Mouse (Mus musculus): ENCODE results near the gene Mrtfb. TPM values are rescaled to one million over a fixed set of nuclear protein-coding genes. Genes with fewer than 3 reads are reported as not detected.

Gene Mrtfb
- polyA plus RNA-seq, 1 experiment from 2014 or later = 15.2 TPM

- H3K27me3 ChIP-seq = no peaks in the 10 kb centered on the region
- 0 out of 2 replicates have a peak overlapping the region, but pooled peaks have one; percentile 9 for H3K4me3 ChIP-seq
- H3K36me3 ChIP-seq = no peaks in the 10 kb centered on the region
- no peaks in the 10 kb centered on the region for H3K9me3 ChIP-seq
- peaks cover 18% of the 10 kb centered on the region for H3K4me1 ChIP-seq
- ATAC-seq (ENCODE audit: low FRiP score, low read depth) = no peak
- H3K27ac ChIP-seq (replicated peaks) = peak overlapping the region; percentile 39; the same call in 1 of the 2 replicates
- 0 out of 2 replicates have a peak overlapping the region, but pooled peaks have one; percentile 20 for H3K9ac ChIP-seq (replicated peaks)
- peak overlapping the region; percentile 42; the same call in 1 of the 2 replicates for H3K4me2 ChIP-seq (replicated peaks)
These were observed 102.5 kb downstream of the Mrtfb start for GRCm38 (mm10) chr16:13358741-13359140.

- 72% methylated on average over 9 of the region's 9 CpGs for WGBS
- Histone ChIP-seq H3K27ac (replicated peaks) (no peak overlapping the region), H3K4me3 (no peak overlapping the region), H3K4me2 (replicated peaks) (no peak overlapping the region), H3K36me3 (no peaks in the 10 kb centered on the region), H3K9me3 (no peaks in the 10 kb centered on the region), H3K4me1 (peaks cover 11% of the 10 kb centered on the region), H3K9ac (replicated peaks) (no peak overlapping the region), H3K27me3 (no peaks in the 10 kb centered on the region)
- ATAC-seq (ENCODE audit: low FRiP score, low read depth) = no peak
These were observed 103.2 kb downstream of the Mrtfb start for GRCm38 (mm10) chr16:13359405-13359858.

GRCm38 (mm10) chr16:13360208-13360607, 103.9 kb downstream of the Mrtfb start:
- Histone ChIP-seq H3K4me2 (replicated peaks) (no peak overlapping the region), H3K36me3 (no peaks in the 10 kb centered on the region), H3K27me3 (no peaks in the 10 kb centered on the region), H3K4me1 (peaks cover 11% of the 10 kb centered on the region), H3K9me3 (no peaks in the 10 kb centered on the region), H3K9ac (replicated peaks) (no peak overlapping the region), H3K4me3 (no peak overlapping the region), H3K27ac (replicated peaks) (no peak overlapping the region)
- no peak for ATAC-seq (ENCODE audit: low FRiP score, low read depth)

GRCm38 (mm10) chr16:13360835-13361234, 104.6 kb downstream of the Mrtfb start:
- H3K9me3 ChIP-seq = no peaks in the 10 kb centered on the region
- H3K4me2 ChIP-seq (replicated peaks) = no peak overlapping the region
- peaks cover 11% of the 10 kb centered on the region for H3K4me1 ChIP-seq
- H3K9ac ChIP-seq (replicated peaks) = no peak overlapping the region
- 89% methylated on average over 5 of the region's 5 CpGs for WGBS
- no peak for ATAC-seq (ENCODE audit: low FRiP score, low read depth)
- no peak overlapping the region for H3K27ac ChIP-seq (replicated peaks)
- H3K4me3 ChIP-seq = no peak overlapping the region
- H3K27me3 ChIP-seq = no peaks in the 10 kb centered on the region
- no peaks in the 10 kb centered on the region for H3K36me3 ChIP-seq

GRCm38 (mm10) chr16:13363141-13363540, 106.9 kb downstream of the Mrtfb start:
- peaks cover 18% of the 10 kb centered on the region for H3K4me1 ChIP-seq

GRCm38 (mm10) chr16:13364145-13364544, 107.9 kb downstream of the Mrtfb start:
- 61% methylated on average over 3 of the region's 3 CpGs for WGBS
- H3K4me1 ChIP-seq = peaks cover 12% of the 10 kb centered on the region
- H3K27ac ChIP-seq (replicated peaks) = no peak overlapping the region
- H3K36me3 ChIP-seq = no peaks in the 10 kb centered on the region
- H3K4me2 ChIP-seq (replicated peaks) = no peak overlapping the region
- no peak overlapping the region for H3K4me3 ChIP-seq
- no peak overlapping the region for H3K9ac ChIP-seq (replicated peaks)
- H3K9me3 ChIP-seq = no peaks in the 10 kb centered on the region
- ATAC-seq (ENCODE audit: low FRiP score, low read depth) = no peak
- no peaks in the 10 kb centered on the region for H3K27me3 ChIP-seq

More at GRCm38 (mm10) chr16:13363141-13363540, 106.9 kb downstream of the Mrtfb start:
- no peaks in the 10 kb centered on the region for H3K27me3 ChIP-seq
- no peaks in the 10 kb centered on the region for H3K9me3 ChIP-seq
- no peaks in the 10 kb centered on the region for H3K36me3 ChIP-seq
- no peak overlapping the region for H3K4me2 ChIP-seq (replicated peaks)
- no peak overlapping the region for H3K4me3 ChIP-seq
- 87% methylated on average over 5 of the region's 5 CpGs for WGBS
- H3K9ac ChIP-seq (replicated peaks) = no peak overlapping the region
- no peak overlapping the region for H3K27ac ChIP-seq (replicated peaks)
- ATAC-seq (ENCODE audit: low FRiP score, low read depth) = no peak

GRCm38 (mm10) chr16:13366256-13366655, 110.0 kb downstream of the Mrtfb start:
- WGBS = 77% methylated on average over 1 of the region's 1 CpGs
- Histone ChIP-seq H3K9ac (replicated peaks) (no peak overlapping the region), H3K4me2 (replicated peaks) (no peak overlapping the region), H3K4me3 (no peak overlapping the region), H3K36me3 (no peaks in the 10 kb centered on the region), H3K4me1 (peaks cover 12% of the 10 kb centered on the region), H3K9me3 (no peaks in the 10 kb centered on the region), H3K27ac (replicated peaks) (no peak overlapping the region), H3K27me3 (no peaks in the 10 kb centered on the region)
- ATAC-seq (ENCODE audit: low FRiP score, low read depth) = no peak

GRCm38 (mm10) chr16:13366802-13367465, 110.7 kb downstream of the Mrtfb start:
- Histone ChIP-seq H3K27me3 (no peaks in the 10 kb centered on the region), H3K36me3 (no peaks in the 10 kb centered on the region), H3K4me2 (replicated peaks) (no peak overlapping the region), H3K4me1 (peaks cover 16% of the 10 kb centered on the region), H3K27ac (replicated peaks) (no peak overlapping the region), H3K4me3 (no peak overlapping the region), H3K9ac (replicated peaks) (no peak overlapping the region), H3K9me3 (no peaks in the 10 kb centered on the region)
- no peak for ATAC-seq (ENCODE audit: low FRiP score, low read depth)
- WGBS = 37% methylated on average over 4 of the region's 4 CpGs

GRCm38 (mm10) chr16:13367466-13367856, 111.2 kb downstream of the Mrtfb start:
- ATAC-seq (ENCODE audit: low FRiP score, low read depth) = no peak
- Histone ChIP-seq H3K4me3 (no peak overlapping the region), H3K36me3 (no peaks in the 10 kb centered on the region), H3K4me1 (peaks cover 18% of the 10 kb centered on the region), H3K4me2 (replicated peaks) (no peak overlapping the region), H3K9ac (replicated peaks) (no peak overlapping the region), H3K27ac (replicated peaks) (no peak overlapping the region), H3K27me3 (no peaks in the 10 kb centered on the region), H3K9me3 (no peaks in the 10 kb centered on the region)
- 49% methylated on average over 2 of the region's 2 CpGs for WGBS

- H3K36me3 ChIP-seq = no peaks in the 10 kb centered on the region
These were observed 112.4 kb downstream of the Mrtfb start for GRCm38 (mm10) chr16:13368645-13369044.

GRCm38 (mm10) chr16:13371740-13372287, 115.5 kb downstream of the Mrtfb start:
- no peak overlapping the region for H3K9ac ChIP-seq (replicated peaks)
- no peaks in the 10 kb centered on the region for H3K36me3 ChIP-seq
- 34% methylated on average over 11 of the region's 11 CpGs for WGBS
- H3K4me2 ChIP-seq (replicated peaks) = no peak overlapping the region
- H3K4me1 ChIP-seq = peaks cover 13% of the 10 kb centered on the region
- H3K9me3 ChIP-seq = no peaks in the 10 kb centered on the region
- no peaks in the 10 kb centered on the region for H3K27me3 ChIP-seq
- H3K27ac ChIP-seq (replicated peaks) = no peak overlapping the region
- no peak overlapping the region for H3K4me3 ChIP-seq
- peak; percentile 84 for ATAC-seq (ENCODE audit: low FRiP score, low read depth)

More at GRCm38 (mm10) chr16:13368645-13369044, 112.4 kb downstream of the Mrtfb start:
- Histone ChIP-seq H3K4me3 (no peak overlapping the region), H3K4me1 (peaks cover 18% of the 10 kb centered on the region), H3K27me3 (no peaks in the 10 kb centered on the region), H3K9ac (replicated peaks) (no peak overlapping the region), H3K4me2 (replicated peaks) (no peak overlapping the region), H3K27ac (replicated peaks) (no peak overlapping the region), H3K9me3 (no peaks in the 10 kb centered on the region)
- ATAC-seq (ENCODE audit: low FRiP score, low read depth) = no peak
- WGBS = 75% methylated on average over 1 of the region's 1 CpGs

- Histone ChIP-seq H3K36me3 (no peaks in the 10 kb centered on the region), H3K4me3 (no peak overlapping the region), H3K9me3 (no peaks in the 10 kb centered on the region), H3K27me3 (no peaks in the 10 kb centered on the region), H3K27ac (replicated peaks) (no peak overlapping the region), H3K4me2 (replicated peaks) (no peak overlapping the region), H3K4me1 (peaks cover 6% of the 10 kb centered on the region), H3K9ac (replicated peaks) (no peak overlapping the region)
- WGBS = 93% methylated on average over 8 of the region's 8 CpGs
- no peak for ATAC-seq (ENCODE audit: low FRiP score, low read depth)
These were observed 116.7 kb downstream of the Mrtfb start for GRCm38 (mm10) chr16:13372899-13373533.
